Mouse (Mus musculus) midbrain, embryonic 11.5 days (tissue): ENCODE data around the gene Serpinb2. TPM values are rescaled to one million over a fixed set of nuclear protein-coding genes. Genes with fewer than 3 reads are reported as not detected.

Source experiments
- ATAC-seq: fragments of 200-750 bp; cut with Nextera tagmentation; 2 replicates; pipeline ENCODE4 v1.8.0; 2017; ENCODE audit warnings: moderate TSS enrichment, moderate library complexity; ENCODE audit not compliant: low FRiP score
- DNase-seq: peaks from one replicate; pipeline ENCODE4 v3.0.0; 2015; ENCODE audit warnings: low spot score; ENCODE audit errors: missing footprints
- H3K27ac ChIP-seq: fragments of 300-500 bp; sonication (generic); 2 replicates; pipeline ENCODE4 v1.5.1; 2014; ENCODE audit warnings: low read depth, low read length
- H3K27me3 ChIP-seq: fragments of 300-500 bp; sonication (generic); 2 replicates; pipeline ENCODE4 v1.6.1; 2014; ENCODE audit warnings: mild to moderate bottlenecking, low read length, moderate library complexity, mixed read lengths; ENCODE audit not compliant: control insufficient read depth, insufficient read depth
- H3K36me3 ChIP-seq: fragments of 300-500 bp; sonication (generic); 2 replicates; pipeline ENCODE4 v1.6.1; 2014; ENCODE audit warnings: mild to moderate bottlenecking, low read length, moderate library complexity, mixed read lengths; ENCODE audit not compliant: control insufficient read depth, insufficient read depth
- H3K4me1 ChIP-seq: fragments of 300-500 bp; sonication (generic); 2 replicates; pipeline ENCODE4 v1.6.1; 2014; ENCODE audit warnings: low read length; ENCODE audit not compliant: control insufficient read depth, insufficient read depth
- H3K4me2 ChIP-seq: fragments of 300-500 bp; sonication (generic); 2 replicates; pipeline ENCODE4 v1.6.1; 2014; ENCODE audit warnings: mild to moderate bottlenecking, moderate library complexity
- H3K4me3 ChIP-seq: fragments of 300-500 bp; sonication (generic); 2 replicates; pipeline ENCODE4 v1.5.1; 2014; ENCODE audit warnings: low read depth, low read length
- H3K9ac ChIP-seq: fragments of 300-500 bp; sonication (generic); 2 replicates; pipeline ENCODE4 v1.6.1; 2014; ENCODE audit warnings: low read length
- H3K9me3 ChIP-seq: fragments of 300-500 bp; sonication (generic); 2 replicates; pipeline ENCODE4 v1.6.1; 2016; ENCODE audit warnings: low read length; ENCODE audit not compliant: control insufficient read depth
- WGBS: fragments of 180-500 bp; shearing (Covaris S2); extraction: QIAGEN DNeasy Blood & Tissue Kit; methylation state at CpG from one replicate; pipeline ENCODE4 v1.1.7; 2014; 5-methylcytosine and 5-hydroxymethylcytosine counted together
- polyA plus RNA-seq: library from polyadenylated mRNA; unstranded; fragments of >200 nt; fragmentation: Nextera tagmentation; extraction: Ambion mirVana; gene quantifications from 2 replicates; pipeline ENCODE4 v1.2.1, GENCODE M21; 2014

Gene Serpinb2
- polyA plus RNA-seq, 1 experiment from 2014 or later: 0.42 TPM

GRCm38 (mm10) chr1:107565644-107566043 is 54.4 kb downstream of the Serpinb2 start:
- Histone ChIP-seq H3K9ac (no peak overlapping the region), H3K27ac (no peak overlapping the region), H3K27me3 (no peaks in the 10 kb centered on the region), H3K4me2 (no peak overlapping the region), H3K9me3 (no peaks in the 10 kb centered on the region), H3K36me3 (no peaks in the 10 kb centered on the region), H3K4me3 (no peak overlapping the region), H3K4me1 (no peaks in the 10 kb centered on the region)
- DNase-seq (no peak), ATAC-seq (no peak)

DNA sequence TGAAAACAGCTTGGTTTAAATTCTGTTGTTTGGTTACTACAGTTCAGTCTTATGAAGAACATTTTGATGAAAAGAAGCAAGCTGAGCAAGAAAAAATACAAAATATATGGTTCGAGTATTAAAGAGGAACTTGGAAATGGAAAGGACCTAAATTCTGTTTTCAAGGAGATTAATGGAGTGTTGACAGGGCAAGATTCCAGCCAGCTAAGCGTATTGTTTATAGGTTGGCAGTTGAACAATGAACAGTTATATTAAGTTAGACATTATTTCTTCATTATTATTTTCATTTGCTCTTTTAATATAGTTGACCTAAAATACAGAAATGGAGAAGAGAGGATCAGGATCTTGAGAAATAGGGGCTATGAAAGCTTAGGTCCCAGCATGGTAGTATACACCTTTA is 64.9 kb downstream of the Serpinb2 start:
- H3K4me2 ChIP-seq: no peak overlapping the region
- no peaks in the 10 kb centered on the region for H3K36me3 ChIP-seq
- H3K4me3 ChIP-seq: no peak overlapping the region
- no peaks in the 10 kb centered on the region for H3K27me3 ChIP-seq
- no peak overlapping the region for H3K9ac ChIP-seq
- H3K27ac ChIP-seq: no peak overlapping the region
- H3K4me1 ChIP-seq: no peaks in the 10 kb centered on the region
- no peaks in the 10 kb centered on the region for H3K9me3 ChIP-seq
- 77% methylated on average over 2 of the region's 2 CpGs for whole genome bisulfite sequencing
- DNase-seq (no peak), ATAC-seq (no peak)

GRCm38 (mm10) chr1:107577514-107577913 is 66.3 kb downstream of the Serpinb2 start:
- ATAC-seq: no peak
- H3K4me3 ChIP-seq: no peak overlapping the region
- H3K9me3 ChIP-seq: no peaks in the 10 kb centered on the region
- H3K36me3 ChIP-seq: no peaks in the 10 kb centered on the region
- WGBS: 89% methylated on average over 1 of the region's 1 CpGs
- DNase-seq: no peak
- H3K4me1 ChIP-seq: no peaks in the 10 kb centered on the region
- no peak overlapping the region for H3K4me2 ChIP-seq
- H3K27me3 ChIP-seq: no peaks in the 10 kb centered on the region
- H3K9ac ChIP-seq: no peak overlapping the region
- H3K27ac ChIP-seq: no peak overlapping the region

DNA sequence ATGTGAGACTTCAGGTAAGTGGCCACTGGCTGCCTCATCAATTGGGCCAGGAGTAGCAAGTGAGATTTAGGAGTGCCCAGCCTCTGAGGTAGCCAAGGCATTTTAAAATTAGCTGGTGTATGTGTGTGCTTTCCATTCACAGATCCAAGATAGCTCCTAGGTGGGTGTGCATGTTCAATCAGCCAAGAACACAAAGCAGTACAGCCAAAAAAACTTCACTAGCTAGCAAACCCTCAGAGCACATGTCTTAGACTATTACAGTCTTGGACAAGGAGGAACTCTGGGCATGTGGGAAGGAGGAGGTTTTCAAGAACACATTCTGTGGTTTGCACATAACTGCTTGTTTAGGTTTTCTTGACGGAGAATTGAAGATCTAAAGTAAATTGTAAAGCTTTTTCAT is 70.0 kb downstream of the Serpinb2 start:
- no peak overlapping the region for H3K4me2 ChIP-seq
- WGBS: 85% methylated on average over 1 of the region's 1 CpGs
- no peaks in the 10 kb centered on the region for H3K9me3 ChIP-seq
- H3K4me3 ChIP-seq: no peak overlapping the region
- H3K27me3 ChIP-seq: no peaks in the 10 kb centered on the region
- H3K27ac ChIP-seq: no peak overlapping the region
- ATAC-seq: no peak
- no peaks in the 10 kb centered on the region for H3K4me1 ChIP-seq
- no peak overlapping the region for H3K9ac ChIP-seq
- DNase-seq: no peak
- no peaks in the 10 kb centered on the region for H3K36me3 ChIP-seq

- DNase-seq: no peak
- H3K4me3 ChIP-seq: no peak overlapping the region
- H3K27ac ChIP-seq: no peak overlapping the region
- no peak overlapping the region for H3K4me2 ChIP-seq
- H3K9ac ChIP-seq: no peak overlapping the region
- no peaks in the 10 kb centered on the region for H3K4me1 ChIP-seq
- no peak for ATAC-seq
- no peaks in the 10 kb centered on the region for H3K36me3 ChIP-seq
- H3K27me3 ChIP-seq: no peaks in the 10 kb centered on the region
- no peaks in the 10 kb centered on the region for H3K9me3 ChIP-seq
Measured at GRCm38 (mm10) chr1:107582900-107583299, 71.7 kb downstream of the Serpinb2 start.

DNA sequence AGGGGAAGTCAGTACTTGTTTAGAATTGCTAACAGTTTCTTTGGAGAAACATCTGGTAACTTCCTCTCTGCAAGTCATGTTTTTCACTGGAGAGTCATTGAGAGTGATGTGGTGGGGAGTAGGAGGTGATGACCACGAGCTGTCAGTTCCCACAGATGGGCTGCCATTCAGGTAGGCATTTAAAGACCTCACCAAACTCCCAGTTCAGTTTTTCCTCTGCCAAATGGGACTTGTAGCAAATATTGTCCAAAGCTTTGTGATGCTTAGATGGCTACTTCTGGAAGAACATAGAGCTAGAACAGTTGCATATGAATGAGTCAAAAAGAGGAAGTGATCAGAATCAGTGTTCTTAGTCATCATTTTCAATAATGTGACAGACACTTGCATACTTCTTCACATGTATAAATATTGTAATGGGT is 72.7 kb downstream of the Serpinb2 start:
- Histone ChIP-seq H3K9me3 (no peaks in the 10 kb centered on the region), H3K4me1 (no peaks in the 10 kb centered on the region), H3K27ac (no peak overlapping the region), H3K36me3 (no peaks in the 10 kb centered on the region), H3K4me2 (no peak overlapping the region), H3K9ac (no peak overlapping the region), H3K27me3 (no peaks in the 10 kb centered on the region), H3K4me3 (no peak overlapping the region)
- WGBS: 36% methylated on average over 1 of the region's 1 CpGs
- DNase-seq (no peak), ATAC-seq (no peak)

- H3K9me3 ChIP-seq: no peaks in the 10 kb centered on the region
- DNase-seq: no peak
- H3K27ac ChIP-seq: no peak overlapping the region
- H3K27me3 ChIP-seq: no peaks in the 10 kb centered on the region
- H3K36me3 ChIP-seq: no peaks in the 10 kb centered on the region
- no peak overlapping the region for H3K4me2 ChIP-seq
- WGBS: 84% methylated on average over 3 of the region's 3 CpGs
- no peak overlapping the region for H3K4me3 ChIP-seq
- no peak for ATAC-seq
- H3K4me1 ChIP-seq: no peaks in the 10 kb centered on the region
- H3K9ac ChIP-seq: no peak overlapping the region
Measured at GRCm38 (mm10) chr1:107584932-107585331, 73.7 kb downstream of the Serpinb2 start.

Other genes with a start within 250 kb of the Serpinb2 start
- not detected in 2 replicates for gene Serpinb3b, start 233.1 kb upstream of the Serpinb2 start, polyA plus RNA-seq
- gene Serpinb3c, start 233.1 kb upstream of the Serpinb2 start, polyA plus RNA-seq: not detected in 2 replicates
- not detected in 2 replicates for gene Serpinb11, start 150.2 kb upstream of the Serpinb2 start, polyA plus RNA-seq
- gene Serpinb7, start 111.8 kb upstream of the Serpinb2 start, polyA plus RNA-seq: not detected in 2 replicates
- 0.18 and 0.49 TPM in 2 replicates for gene Serpinb8, start 78.6 kb downstream of the Serpinb2 start, polyA plus RNA-seq